Mouse (Mus musculus): ENCODE measurements at regions not wholly inside any gene's neighbourhood (a gene's known extent, or its start where the extent isn't known, plus 50 kb on each side); places are given as distances from the start of the nearest gene placed in this dataset.

GRCm38 (mm10) chr9:91456253-91456823 lies 90.7 kb upstream of the Zic1 start:
- Histone ChIP-seq H3K9ac (ENCODE audit: low read depth, low read length) (no peak overlapping the region), H3K4me1 (replicated peaks; ENCODE audit: insufficient read depth, low read length) (no peaks in the 10 kb centered on the region), H3K36me3 (ENCODE audit: insufficient read depth, low read length) (no peaks in the 10 kb centered on the region), H3K27me3 (ENCODE audit: insufficient read depth, low read length) (no peaks in the 10 kb centered on the region), H3K4me2 (ENCODE audit: low read length) (no peak overlapping the region), H3K27ac (no peak overlapping the region), H3K9me3 (replicated peaks; ENCODE audit: low read length) (no peaks in the 10 kb centered on the region), H3K4me3 (replicated peaks; ENCODE audit: low read depth, low read length) (no peak overlapping the region)
- no peak for TF ChIP-seq CTCF (IDR thresholded peaks at IDR 0.05; ENCODE audit: low read depth)
- ATAC-seq (replicated peaks; ENCODE audit: low FRiP score, low read depth) = no peak
- 60% methylated on average over 1 of the region's 1 CpGs for WGBS
- no peak for DNase-seq (ENCODE audit: low spot score)

GRCm38 (mm10) chr9:91439106-91439505 lies 73.5 kb upstream of the Zic1 start:
- H3K27me3 ChIP-seq (ENCODE audit: insufficient read depth, low read length) = no peaks in the 10 kb centered on the region
- H3K9me3 ChIP-seq (replicated peaks; ENCODE audit: low read length) = no peaks in the 10 kb centered on the region
- no peak for ATAC-seq (replicated peaks; ENCODE audit: low FRiP score, low read depth)
- no peaks in the 10 kb centered on the region for H3K36me3 ChIP-seq (ENCODE audit: insufficient read depth, low read length)
- no peak overlapping the region for H3K4me3 ChIP-seq (replicated peaks; ENCODE audit: low read depth, low read length)
- no peaks in the 10 kb centered on the region for H3K4me1 ChIP-seq (replicated peaks; ENCODE audit: insufficient read depth, low read length)
- H3K27ac ChIP-seq = no peak overlapping the region
- no peak overlapping the region for H3K9ac ChIP-seq (ENCODE audit: low read depth, low read length)
- no peak overlapping the region for H3K4me2 ChIP-seq (ENCODE audit: low read length)
- no peak for TF ChIP-seq CTCF (IDR thresholded peaks at IDR 0.05; ENCODE audit: low read depth)
- WGBS = 69% methylated on average over 4 of the region's 4 CpGs
- DNase-seq (ENCODE audit: low spot score) = no peak

All from kidney, postnatal 0 days (tissue).